Comparison of ENCODE assay signal across 23 mouse cellular contexts in the genomic region with DNA sequence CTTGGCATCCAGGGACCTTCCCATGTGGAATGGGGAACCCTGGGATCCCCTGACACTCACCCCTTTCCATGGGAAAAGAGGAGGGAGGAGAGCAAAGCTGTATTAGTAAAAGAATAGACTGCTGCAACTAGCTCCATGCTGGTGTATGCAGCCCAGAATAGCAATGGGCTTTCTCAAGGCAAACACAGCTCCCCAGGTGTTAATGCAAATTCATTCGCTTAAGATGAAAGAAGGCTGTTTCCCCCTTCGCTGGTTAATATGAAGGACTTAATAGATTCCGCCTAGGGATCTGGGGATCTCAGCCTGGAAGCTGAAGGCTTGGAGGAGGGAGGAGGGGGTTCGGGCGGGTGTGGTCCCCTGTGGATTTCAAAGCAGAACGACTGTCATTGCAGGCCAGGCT. TPM values are rescaled to one million over a fixed set of nuclear protein-coding genes. Genes with fewer than 3 reads are reported as not detected.
DNase-seq lines count a peak whose midpoint lies in the region; ATAC-seq and TF ChIP-seq lines count a peak whose summit lies in the region.
"Had no signal": no experiment of that assay in that cellular context is flagged by ENCODE, and none has a peak within 500 bp of the region (broad histone marks: within the 10 kb centered on the region; RNA-seq: fewer than 3 reads in every experiment).

No protein-coding gene starts in this region.

- DNase-seq in forebrain, embryonic 11.5 days (ENCODE audit: low spot score) = no peak
- DNase-seq in forebrain, embryonic 10.5 days (ENCODE audit: extremely low spot score, low spot score) = no peak
- no peak for DNase-seq in midbrain, postnatal 0 days (ENCODE audit: low spot score)
- DNase-seq in c-Kit-positive CD71-positive TER-119-positive erythroid progenitor cells, embryonic 14.5 days (ENCODE audit: low spot score) = no peak
- no peak for DNase-seq in lung, postnatal 10 days
- no peak for DNase-seq in right cerebral cortex, adult 18-20 months
- DNase-seq: adrenal gland, postnatal 14 days; cerebellum, adult 9-10 months; gastrocnemius, adult 2 months; heart, adult 11 months; kidney, adult 11 months; kidney, postnatal 14 days; right cerebral cortex, postnatal 4 days had no signal

- no peak overlapping the region; the same call in 1 of the 2 replicates for H3K9ac ChIP-seq in forebrain, embryonic 11.5 days (ENCODE audit: low read length)
- H3K9ac ChIP-seq in forebrain, embryonic 13.5 days = 0 out of 2 replicates have a peak overlapping the region, but pooled peaks have one; percentile 31
- H3K9ac ChIP-seq in hindbrain, embryonic 15.5 days = no peak overlapping the region
- 0 out of 2 replicates have a peak overlapping the region, but pooled peaks have one; percentile 24 for H3K9ac ChIP-seq in midbrain, postnatal 0 days (replicated peaks; ENCODE audit: low read length, poor library complexity, severe bottlenecking)
- H3K9ac ChIP-seq: embryonic facial prominence, embryonic 13.5 days; heart, embryonic 15.5 days; liver, embryonic 12.5 days; lung, embryonic 15.5 days had no signal

- no peaks in the 10 kb centered on the region for H3K27me3 ChIP-seq in forebrain, embryonic 11.5 days (ENCODE audit: control insufficient read depth, insufficient read depth, low read length)
- peaks cover 29% of the 10 kb centered on the region for H3K27me3 ChIP-seq in forebrain, embryonic 10.5 days (ENCODE audit: poor library complexity, severe bottlenecking)
- no peaks in the 10 kb centered on the region; the same call in 1 of the 2 replicates for H3K27me3 ChIP-seq in forebrain, embryonic 13.5 days
- H3K27me3 ChIP-seq in hindbrain, embryonic 15.5 days = no peaks in the 10 kb centered on the region
- no peaks in the 10 kb centered on the region for H3K27me3 ChIP-seq in midbrain, postnatal 0 days (ENCODE audit: insufficient read depth, low read length)

- no peaks in the 10 kb centered on the region for H3K9me3 ChIP-seq in forebrain, embryonic 11.5 days (ENCODE audit: control insufficient read depth, low read length)
- H3K9me3 ChIP-seq in forebrain, embryonic 10.5 days = no peaks in the 10 kb centered on the region
- H3K9me3 ChIP-seq in forebrain, embryonic 13.5 days (replicated peaks) = no peaks in the 10 kb centered on the region
- H3K9me3 ChIP-seq in hindbrain, embryonic 15.5 days = no peaks in the 10 kb centered on the region
- no peaks in the 10 kb centered on the region for H3K9me3 ChIP-seq in midbrain, postnatal 0 days (ENCODE audit: low read length)
- H3K9me3 ChIP-seq: embryonic facial prominence, embryonic 13.5 days; heart, embryonic 15.5 days; liver, embryonic 12.5 days; lung, embryonic 15.5 days had no signal

- 7% methylated on average over 6 of the region's 6 CpGs for WGBS in forebrain, embryonic 11.5 days
- 13% methylated on average over 6 of the region's 6 CpGs for WGBS in forebrain, embryonic 10.5 days
- 12% methylated on average over 6 of the region's 6 CpGs for WGBS in forebrain, embryonic 13.5 days
- whole genome bisulfite sequencing in hindbrain, embryonic 15.5 days = 8% methylated on average over 6 of the region's 6 CpGs
- 18% methylated on average over 6 of the region's 6 CpGs for WGBS in midbrain, postnatal 0 days

- no peak for TF ChIP-seq CTCF in midbrain, postnatal 0 days (IDR thresholded peaks at IDR 0.05)

- peak overlapping the region; percentile 39 for H3K27ac ChIP-seq in forebrain, embryonic 11.5 days (ENCODE audit: low read depth, low read length)
- no peak overlapping the region for H3K27ac ChIP-seq in forebrain, embryonic 10.5 days
- H3K27ac ChIP-seq in forebrain, embryonic 13.5 days = peak overlapping the region; percentile 67
- peak overlapping the region; percentile 53 for H3K27ac ChIP-seq in hindbrain, embryonic 15.5 days (replicated peaks)
- peak overlapping the region; percentile 38; the same call in 1 of the 2 replicates for H3K27ac ChIP-seq in midbrain, postnatal 0 days (ENCODE audit: low read depth, low read length)
- H3K27ac ChIP-seq: embryonic facial prominence, embryonic 13.5 days; gastrocnemius, adult 2 months; heart, embryonic 15.5 days; left cerebral cortex, adult 2 months; liver, embryonic 12.5 days; lung, embryonic 15.5 days had no signal

- ATAC-seq in forebrain, embryonic 11.5 days (replicated peaks; ENCODE audit: low FRiP score) = no peak
- ATAC-seq in forebrain, embryonic 13.5 days = no peak
- peak; percentile 28; the same call in 1 of the 2 replicates for ATAC-seq in hindbrain, embryonic 15.5 days (ENCODE audit: low FRiP score, low read depth)
- ATAC-seq in midbrain, postnatal 0 days (ENCODE audit: low FRiP score) = 0 out of 2 replicates have a peak, but pooled peaks have one; percentile 29
- ATAC-seq: liver, embryonic 12.5 days had no signal

- no peak overlapping the region for H3K4me3 ChIP-seq in forebrain, embryonic 11.5 days (ENCODE audit: low read depth, low read length)
- no peak overlapping the region for H3K4me3 ChIP-seq in forebrain, embryonic 10.5 days
- H3K4me3 ChIP-seq in forebrain, embryonic 13.5 days = no peak overlapping the region
- no peak overlapping the region for H3K4me3 ChIP-seq in hindbrain, embryonic 15.5 days
- no peak overlapping the region for H3K4me3 ChIP-seq in midbrain, postnatal 0 days (ENCODE audit: low read depth, low read length)
- H3K4me3 ChIP-seq: embryonic facial prominence, embryonic 13.5 days; gastrocnemius, adult 2 months; heart, embryonic 15.5 days; left cerebral cortex, adult 2 months; liver, embryonic 12.5 days; lung, embryonic 15.5 days; myocyte had no signal

- H3K36me3 ChIP-seq in forebrain, embryonic 11.5 days (ENCODE audit: control insufficient read depth, insufficient read depth, low read length) = no peaks in the 10 kb centered on the region; the same call in 1 of the 2 replicates
- 0 out of 2 replicates have a peak, but pooled peaks cover 6% of the 10 kb centered on the region for H3K36me3 ChIP-seq in forebrain, embryonic 10.5 days (replicated peaks)
- peaks cover 8% of the 10 kb centered on the region; the same call in 1 of the 2 replicates for H3K36me3 ChIP-seq in forebrain, embryonic 13.5 days (ENCODE audit: poor library complexity, severe bottlenecking)
- H3K36me3 ChIP-seq in hindbrain, embryonic 15.5 days = no peaks in the 10 kb centered on the region
- no peaks in the 10 kb centered on the region for H3K36me3 ChIP-seq in midbrain, postnatal 0 days (ENCODE audit: insufficient read depth, low read length)
- H3K36me3 ChIP-seq: embryonic facial prominence, embryonic 13.5 days; heart, embryonic 15.5 days; liver, embryonic 12.5 days; lung, embryonic 15.5 days had no signal

- H3K4me1 ChIP-seq in forebrain, embryonic 11.5 days (replicated peaks; ENCODE audit: control insufficient read depth, insufficient read depth, low read length) = peaks cover 2% of the 10 kb centered on the region
- peaks cover 26% of the 10 kb centered on the region for H3K4me1 ChIP-seq in forebrain, embryonic 10.5 days
- H3K4me1 ChIP-seq in forebrain, embryonic 13.5 days = peaks cover 41% of the 10 kb centered on the region
- peaks cover 32% of the 10 kb centered on the region for H3K4me1 ChIP-seq in hindbrain, embryonic 15.5 days (replicated peaks)
- peaks cover 4% of the 10 kb centered on the region; the same call in 1 of the 2 replicates for H3K4me1 ChIP-seq in midbrain, postnatal 0 days (ENCODE audit: insufficient read depth, low read length)
- H3K4me1 ChIP-seq: embryonic facial prominence, embryonic 13.5 days; liver, embryonic 12.5 days had no signal

- H3K4me2 ChIP-seq in forebrain, embryonic 11.5 days (ENCODE audit: low read depth, low read length, severe bottlenecking) = no peak overlapping the region
- H3K4me2 ChIP-seq in forebrain, embryonic 13.5 days = no peak overlapping the region
- H3K4me2 ChIP-seq in hindbrain, embryonic 15.5 days = no peak overlapping the region
- H3K4me2 ChIP-seq in midbrain, postnatal 0 days (ENCODE audit: low read depth, low read length, poor library complexity, severe bottlenecking) = no peak overlapping the region
- H3K4me2 ChIP-seq: embryonic facial prominence, embryonic 13.5 days; heart, embryonic 15.5 days; liver, embryonic 12.5 days; lung, embryonic 15.5 days had no signal

RNA-seq across cellular contexts. Expression of gene Cabp7, which starts 15.4 kb away (rescaled TPM):
- 0.57 and 0.79 TPM in 2 replicates for polyA plus RNA-seq in forebrain, embryonic 11.5 days (2014; fragmentation: Nextera tagmentation; extraction: Ambion mirVana)
- polyA plus RNA-seq in forebrain, embryonic 10.5 days (2016; fragmentation: Nextera tagmentation; extraction: Ambion mirVana) = 0.15 TPM in 1 of 2 replicates, not detected in the other
- 0.59 and 0.87 TPM in 2 replicates for polyA plus RNA-seq in forebrain, embryonic 13.5 days (2015; fragmentation: Nextera tagmentation; extraction: Ambion mirVana)
- polyA plus RNA-seq in hindbrain, embryonic 15.5 days (2015; fragmentation: Nextera tagmentation; extraction: Ambion mirVana) = 2.3 and 2.7 TPM in 2 replicates
- total RNA-seq in midbrain, postnatal 0 days (2014; rRNA removed) = 13.1 and 15.7 TPM in 2 replicates
- polyA plus RNA-seq in midbrain, postnatal 0 days (2015; fragmentation: Nextera tagmentation; extraction: Ambion mirVana) = 1.8 and 2.1 TPM in 2 replicates
- total RNA-seq: hematopoietic stem cell, adult 5-6 weeks; megakaryocyte progenitor cell, adult 5-6 weeks had no signal
- polyA plus RNA-seq: lung, embryonic 15.5 days had no signal

RNA-seq across cellular contexts. Expression of gene Zmat5, which starts 57.5 kb away (rescaled TPM):
- 70.9 and 76.4 TPM in 2 replicates for polyA plus RNA-seq in forebrain, embryonic 11.5 days (2014; fragmentation: Nextera tagmentation; extraction: Ambion mirVana)
- polyA plus RNA-seq in forebrain, embryonic 10.5 days (2016; fragmentation: Nextera tagmentation; extraction: Ambion mirVana) = 76.8 and 79.6 TPM in 2 replicates
- 83.1 and 84.4 TPM in 2 replicates for polyA plus RNA-seq in forebrain, embryonic 13.5 days (2015; fragmentation: Nextera tagmentation; extraction: Ambion mirVana)
- polyA plus RNA-seq in hindbrain, embryonic 15.5 days (2015; fragmentation: Nextera tagmentation; extraction: Ambion mirVana) = 62.2 and 63.8 TPM in 2 replicates
- 25.9 and 28.2 TPM in 2 replicates for total RNA-seq in midbrain, postnatal 0 days (2014; rRNA removed)
- polyA plus RNA-seq in midbrain, postnatal 0 days (2015; fragmentation: Nextera tagmentation; extraction: Ambion mirVana) = 43.5 and 51.7 TPM in 2 replicates

RNA-seq across cellular contexts. Expression of gene Uqcr10, which starts 57.8 kb away (rescaled TPM):
- polyA plus RNA-seq in forebrain, embryonic 11.5 days (2014; fragmentation: Nextera tagmentation; extraction: Ambion mirVana) = 550 and 552 TPM in 2 replicates
- polyA plus RNA-seq in forebrain, embryonic 10.5 days (2016; fragmentation: Nextera tagmentation; extraction: Ambion mirVana) = 648 and 652 TPM in 2 replicates
- polyA plus RNA-seq in forebrain, embryonic 13.5 days (2015; fragmentation: Nextera tagmentation; extraction: Ambion mirVana) = 599 and 621 TPM in 2 replicates
- polyA plus RNA-seq in hindbrain, embryonic 15.5 days (2015; fragmentation: Nextera tagmentation; extraction: Ambion mirVana) = 678 and 743 TPM in 2 replicates
- 294 and 403 TPM in 2 replicates for total RNA-seq in midbrain, postnatal 0 days (2014; rRNA removed)
- 788 and 843 TPM in 2 replicates for polyA plus RNA-seq in midbrain, postnatal 0 days (2015; fragmentation: Nextera tagmentation; extraction: Ambion mirVana)

Comparison
In these comparisons a context has a peak if more than half of its experiments do, and no peak if none do; other contexts are left out.
1. H3K9ac ChIP-seq: peak in forebrain, embryonic 13.5 days (single experiment) and midbrain, postnatal 0 days (single experiment); none in forebrain, embryonic 11.5 days (single experiment) and hindbrain, embryonic 15.5 days (single experiment).
2. ATAC-seq: peak in hindbrain, embryonic 15.5 days (single experiment) and midbrain, postnatal 0 days (single experiment); none in forebrain, embryonic 11.5 days (single experiment) and forebrain, embryonic 13.5 days (single experiment).